Comparison of ENCODE assay signal across 14 mouse cellular contexts in the genomic region with DNA sequence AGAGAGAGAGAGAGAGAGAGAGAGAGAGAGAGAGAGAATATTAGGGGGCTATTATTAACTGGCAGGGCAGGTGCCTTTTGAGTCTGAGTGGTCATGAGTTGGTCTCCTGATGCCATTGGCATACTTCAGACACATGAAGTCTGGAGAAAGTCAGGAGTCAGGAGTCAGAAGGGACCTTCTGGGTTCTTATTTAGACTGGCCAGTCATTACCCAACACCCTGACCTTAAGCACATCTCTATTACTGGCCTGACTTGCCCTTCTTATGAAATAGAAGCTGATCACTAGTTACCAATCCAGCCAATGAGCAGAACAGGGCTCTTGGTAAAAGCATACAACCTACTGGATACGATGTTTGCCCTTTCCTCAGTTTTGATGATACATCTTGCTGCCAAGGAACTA. TPM values are rescaled to one million over a fixed set of nuclear protein-coding genes. Genes with fewer than 3 reads are reported as not detected.
"Had no signal": no experiment of that assay in that cellular context is flagged by ENCODE, and none has a peak within 500 bp of the region (broad histone marks: within the 10 kb centered on the region; RNA-seq: fewer than 3 reads in every experiment).

No protein-coding gene starts in this region.

- H3K36me3 ChIP-seq: liver, embryonic 13.5 days; midbrain, embryonic 10.5 days; midbrain, embryonic 13.5 days had no signal

- ATAC-seq: lung, postnatal 0 days; midbrain, embryonic 13.5 days; midbrain, embryonic 16.5 days had no signal

- H3K4me2 ChIP-seq: liver, embryonic 13.5 days; midbrain, embryonic 13.5 days had no signal

- H3K4me3 ChIP-seq: liver, embryonic 13.5 days; midbrain, embryonic 10.5 days; midbrain, embryonic 13.5 days had no signal

- H3K9me3 ChIP-seq: liver, embryonic 13.5 days; megakaryocyte, embryonic 14.5 days; midbrain, embryonic 10.5 days; midbrain, embryonic 13.5 days had no signal

- DNase-seq: kidney, adult 8-10 months; kidney, postnatal 14 days; left cerebral cortex, postnatal 4 days; liver, embryonic 13.5 days; lung, adult 2 months; thymus, postnatal 25 days had no signal

- H3K9ac ChIP-seq: liver, embryonic 13.5 days; midbrain, embryonic 13.5 days had no signal

- H3K27ac ChIP-seq: liver, embryonic 13.5 days; midbrain, embryonic 10.5 days; midbrain, embryonic 13.5 days; stomach, postnatal 0 days had no signal

RNA-seq across cellular contexts. Expression of gene Tnni1, which starts 2.2 kb away (rescaled TPM):
- total RNA-seq: left cerebral cortex, postnatal 4 days; monocyte, adult 5-6 weeks had no signal
- polyA plus RNA-seq: liver, adult 2 months had no signal

RNA-seq across cellular contexts. Expression of gene Lad1, which starts 41.4 kb away (rescaled TPM):
- total RNA-seq: monocyte, adult 5-6 weeks had no signal

RNA-seq across cellular contexts. Expression of gene Tnnt2, which starts 59.1 kb away (rescaled TPM):
- total RNA-seq: monocyte, adult 5-6 weeks had no signal
